Mouse (Mus musculus): ENCODE measurements around the gene Fam241b.
A peak's percentile ranks its signal among the peaks of the same experiment; 100 is the strongest.

The Fam241b gene

GRCm38 (mm10) chr10:62143820-62144219 is at the start of gene Fam241b:
Fam241b (minus strand) TSS chr10:62143920.
- no peak for DNase-seq

- DNase-seq, result no peak
These were observed 49.0 kb upstream of the Fam241b start for GRCm38 (mm10) chr10:62192701-62193157.

GRCm38 (mm10) chr10:62190821-62191220 is 47.1 kb upstream of the Fam241b start:
- DNase-seq, result peak in 1 of 2 experiments; percentile 27

GRCm38 (mm10) chr10:62189910-62190309 is 46.2 kb upstream of the Fam241b start:
- peak in 1 of 2 experiments; percentile 28 for DNase-seq

GRCm38 (mm10) chr10:62189303-62189702 is 45.6 kb upstream of the Fam241b start:
- DNase-seq, result no peak

GRCm38 (mm10) chr10:62186882-62187281 is 43.2 kb upstream of the Fam241b start:
- DNase-seq, result peak; percentile 53 to 55

DNA sequence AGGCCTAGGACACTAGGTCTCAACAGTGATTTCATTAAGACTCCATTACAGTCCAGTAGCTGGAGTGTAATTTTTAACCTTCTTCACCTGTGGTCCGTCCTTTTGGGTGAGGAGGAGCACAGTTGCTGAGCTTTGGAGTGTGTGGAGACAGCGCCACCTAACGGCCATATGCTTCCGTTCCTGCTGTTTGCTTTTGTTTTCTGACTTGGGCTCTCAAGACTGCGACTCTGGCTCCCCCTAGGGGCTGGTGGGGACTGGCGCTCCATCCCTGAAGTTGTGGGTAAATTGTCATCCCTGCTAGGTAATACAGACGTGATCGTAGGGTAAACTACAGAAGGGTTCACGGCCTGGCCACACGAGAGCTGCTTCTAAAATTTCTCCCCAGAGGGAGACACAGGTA is 39.3 kb upstream of the Fam241b start:
- DNase-seq, result peak; percentile 70 to 80

DNA sequence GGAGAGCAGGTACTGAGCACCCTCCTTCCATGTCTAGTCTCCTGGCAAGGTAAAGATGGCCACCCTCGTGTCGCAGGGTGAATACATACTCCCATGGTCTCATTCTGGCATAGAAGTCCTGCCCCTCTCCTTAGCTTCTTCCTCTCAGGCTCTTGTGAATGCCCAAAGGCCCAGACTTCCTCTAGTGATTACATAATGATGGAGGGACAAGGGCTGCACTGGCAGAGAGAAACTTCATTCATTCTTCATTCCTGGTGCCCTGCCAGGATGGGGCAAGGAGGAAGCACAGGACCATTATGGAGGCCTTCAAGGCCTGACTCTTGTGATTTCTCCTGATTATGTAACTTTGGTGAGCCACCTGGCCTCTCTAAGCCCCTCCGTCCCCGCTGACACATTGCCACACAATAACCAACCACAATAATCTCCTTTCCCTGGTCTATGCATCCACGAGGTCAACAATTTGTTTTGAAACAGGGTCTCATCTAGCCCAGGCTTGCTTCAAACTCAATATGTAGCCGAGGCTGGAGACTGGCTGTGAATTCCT is 38.8 kb upstream of the Fam241b start:
- DNase-seq, result no peak

DNA sequence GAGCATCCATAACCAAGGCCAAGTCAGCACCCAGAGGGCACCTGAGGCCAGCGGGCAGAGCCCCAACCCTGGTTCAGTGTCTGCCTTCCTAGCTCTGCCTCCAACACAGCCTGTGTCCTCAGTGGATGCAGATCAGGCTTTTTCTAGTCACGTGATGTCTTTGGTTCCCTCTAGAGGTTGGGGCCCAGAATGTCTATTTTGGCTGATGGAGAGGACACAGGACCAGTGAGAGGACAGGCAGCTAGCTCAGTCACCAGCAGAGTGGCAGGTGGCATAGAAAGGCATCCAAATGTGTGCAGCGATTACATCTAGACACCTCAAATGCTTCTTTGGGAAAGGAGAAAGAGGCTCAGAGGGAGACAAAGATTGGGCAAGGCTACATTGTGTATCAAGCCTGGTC is 38.0 kb upstream of the Fam241b start:
- DNase-seq, result no peak

DNA sequence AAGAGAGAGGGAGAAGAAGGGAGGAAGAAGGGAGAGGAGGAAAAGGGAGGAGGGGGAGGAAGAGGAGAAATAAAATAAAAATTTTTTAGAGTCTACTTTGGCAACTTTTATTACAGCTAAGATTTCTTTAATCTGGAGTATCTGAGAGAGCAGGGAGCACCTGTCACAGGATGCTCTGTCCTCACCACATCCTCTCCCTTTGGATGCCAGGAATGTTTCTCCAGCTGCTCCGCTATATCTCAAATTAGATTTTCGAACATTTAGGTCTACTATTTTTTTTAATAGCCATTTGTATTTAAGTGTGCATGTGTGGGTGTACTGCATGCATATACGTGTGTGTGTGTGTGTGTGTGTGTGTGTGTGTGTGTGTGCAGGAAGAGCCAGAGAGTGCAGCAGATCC is 36.2 kb upstream of the Fam241b start:
- no peak for DNase-seq

DNA sequence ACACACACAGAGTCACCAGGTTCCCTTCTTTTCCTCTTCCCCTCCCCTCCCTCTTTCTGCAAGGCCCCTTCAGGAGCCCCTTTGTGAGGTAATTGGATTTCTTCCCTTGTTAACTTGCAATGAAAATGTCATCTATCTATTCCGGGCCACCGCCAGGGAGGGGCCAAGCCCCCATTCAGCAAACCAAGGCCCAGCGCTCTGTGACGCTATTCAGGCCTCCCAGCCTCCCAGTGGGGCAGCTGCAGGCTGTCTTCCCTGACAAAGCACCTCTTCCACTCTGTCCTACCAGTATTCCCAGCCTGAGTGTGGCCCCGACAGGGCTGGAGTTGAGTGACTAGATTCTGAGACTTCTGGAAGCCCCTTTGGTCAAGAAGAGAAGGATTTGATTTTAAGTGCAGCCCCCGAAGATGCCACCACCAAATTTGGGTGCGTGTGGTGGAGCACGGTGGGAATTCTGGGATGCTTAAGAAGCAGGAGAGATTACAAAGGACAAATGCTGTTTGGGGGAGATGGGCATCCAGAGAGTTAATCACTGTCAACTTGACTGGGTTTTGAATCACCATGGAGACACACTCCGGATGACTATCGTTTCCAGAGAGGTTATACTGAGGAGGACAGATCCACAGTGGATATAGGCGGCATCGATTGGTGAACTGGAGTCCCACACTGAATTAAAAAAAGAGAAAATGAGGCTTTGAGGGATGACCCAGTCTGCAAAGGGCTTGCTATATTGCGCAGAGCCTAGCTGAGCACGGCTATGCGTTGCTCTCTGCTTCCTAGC is 31.0 kb upstream of the Fam241b start:
- DNase-seq, result no peak

- DNase-seq, result no peak
These were observed 30.3 kb upstream of the Fam241b start for GRCm38 (mm10) chr10:62173941-62174448.

GRCm38 (mm10) chr10:62172841-62173553 is 29.3 kb upstream of the Fam241b start:
- DNase-seq, result no peak

GRCm38 (mm10) chr10:62162410-62162809 is 18.7 kb upstream of the Fam241b start:
- no peak for DNase-seq

GRCm38 (mm10) chr10:62149929-62150328 is 6.2 kb upstream of the Fam241b start:
- DNase-seq, result no peak

- no peak for DNase-seq
These were observed 3.9 kb upstream of the Fam241b start for GRCm38 (mm10) chr10:62147466-62148248.

GRCm38 (mm10) chr10:62145957-62146356 is 2.2 kb upstream of the Fam241b start:
- no peak for DNase-seq

- DNase-seq, result no peak
These were observed 5.7 kb downstream of the Fam241b start for GRCm38 (mm10) chr10:62138040-62138439.

GRCm38 (mm10) chr10:62137150-62137549 is 6.6 kb downstream of the Fam241b start:
- DNase-seq, result no peak

DNA sequence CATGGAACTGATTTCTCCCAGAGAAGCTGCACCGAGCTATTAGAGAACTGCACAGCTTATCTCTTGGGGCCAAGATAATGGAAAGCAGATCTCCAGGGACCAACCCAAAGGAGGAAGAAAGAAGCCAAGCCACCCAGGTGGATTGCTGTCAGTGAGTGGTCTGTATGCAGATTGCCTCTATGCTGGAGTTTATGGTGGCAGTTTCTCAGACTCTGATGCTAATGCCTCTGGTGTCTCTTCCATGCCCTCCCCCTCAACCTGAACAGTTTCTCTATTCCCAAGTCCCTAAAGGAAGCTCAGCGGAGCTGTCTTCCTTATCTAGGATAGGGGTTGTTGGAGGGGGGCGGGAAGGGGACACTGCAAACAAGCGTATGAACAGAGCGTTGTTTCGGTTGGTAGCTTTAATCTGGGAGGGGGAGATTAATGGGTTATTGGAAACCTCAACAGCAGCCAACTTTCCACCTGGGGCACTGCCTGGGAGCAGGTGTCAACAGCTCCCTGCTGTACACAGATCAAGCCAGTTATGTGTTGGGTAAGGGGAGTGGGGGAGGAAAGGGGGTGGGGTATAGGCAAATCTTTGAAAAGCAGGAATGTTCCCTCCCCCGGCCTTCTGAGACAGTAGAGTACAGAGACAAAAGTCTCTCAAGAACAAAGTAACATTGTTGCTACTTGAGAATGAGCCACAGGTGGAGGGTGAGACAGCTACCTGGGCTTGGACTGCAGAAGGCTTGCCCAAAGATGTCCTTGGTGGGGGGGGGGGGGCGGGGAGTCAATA is 7.8 kb downstream of the Fam241b start:
- no peak for DNase-seq

DNA sequence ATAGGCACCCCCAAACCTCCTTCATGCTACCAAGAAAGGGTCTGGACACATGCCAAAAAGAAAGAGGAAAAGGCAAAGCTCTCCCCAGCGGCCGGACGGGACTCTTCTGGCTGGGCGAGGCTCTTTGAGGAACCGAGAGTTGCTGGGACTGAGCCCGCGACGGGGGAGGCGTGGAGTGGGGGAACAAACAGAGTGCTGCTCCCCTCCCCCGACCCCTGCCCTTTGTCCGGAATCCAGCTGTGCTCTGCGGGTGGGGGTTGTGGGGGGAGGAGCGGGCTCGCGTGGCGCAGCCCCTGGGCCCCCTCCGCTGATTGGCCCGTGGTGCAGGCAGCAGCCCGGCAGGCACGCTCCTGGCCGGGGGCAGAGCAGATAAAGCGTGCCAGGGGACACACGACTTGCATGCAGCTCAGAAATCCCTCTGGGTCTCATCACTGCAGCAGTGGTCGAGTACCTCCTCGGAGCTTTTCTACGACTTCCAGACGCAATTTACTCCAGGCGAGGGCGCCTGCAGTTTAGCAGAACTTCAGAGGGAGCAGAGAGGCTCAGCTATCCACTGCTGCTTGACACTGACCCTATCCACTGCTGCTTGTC is 10.9 kb downstream of the Fam241b start, which contains the start of gene Neurog3:
Gene Neurog3, plus strand, starts transcription at position 400 of the 591 bp plus-strand sequence.
- DNase-seq, result no peak
